Mouse (Mus musculus) 3T3-L1 (cell line): ENCODE measurements at regions not wholly inside any gene's neighbourhood (a gene's known extent, or its start where the extent isn't known, plus 50 kb on each side); places are given as distances from the start of the nearest gene placed in this dataset.

ENCODE experiments used
- DNase-seq: peaks from one replicate; pipeline ENCODE4 v3.0.0-alpha.2; 2015; ENCODE audit warnings: low read depth, low spot score

DNA sequence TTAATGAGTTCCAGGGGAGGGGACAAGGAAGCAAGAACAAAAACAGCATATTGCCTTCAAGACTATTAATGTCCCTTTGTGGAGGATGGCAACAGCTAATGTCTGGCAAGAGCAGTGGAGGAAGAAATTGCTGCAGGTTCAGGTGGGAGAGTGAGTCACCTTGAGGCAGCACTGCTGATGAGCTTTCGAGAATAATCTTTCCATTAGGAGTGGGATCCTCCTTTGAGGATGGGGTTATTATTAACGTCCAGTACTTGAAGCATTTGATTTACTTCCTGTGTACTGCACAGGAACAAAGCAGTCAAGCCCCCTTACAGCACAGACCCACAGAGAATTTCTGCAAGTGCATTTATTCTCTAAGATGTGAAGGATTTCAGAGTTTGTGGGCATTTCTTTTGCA is 671.2 kb upstream of the Stxbp6 start:
- no peak for DNase-seq

DNA sequence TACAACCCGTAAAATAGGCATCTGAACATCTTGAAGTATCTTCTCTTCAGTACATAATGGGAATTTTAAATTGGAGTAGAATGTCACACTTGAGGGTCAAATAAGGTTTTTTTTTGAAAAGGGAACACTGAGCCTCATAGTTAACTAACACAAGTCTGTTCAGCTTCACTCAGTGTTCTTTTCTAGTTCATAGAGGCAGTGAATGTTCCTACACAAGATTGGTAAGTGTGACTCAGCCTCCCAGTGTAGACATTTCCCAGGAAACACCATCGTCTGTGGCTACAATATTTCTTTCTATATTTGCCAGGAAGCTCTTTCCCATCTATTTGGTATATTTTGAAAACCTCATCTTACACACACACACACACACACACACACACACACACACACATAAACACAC is 670.1 kb upstream of the Stxbp6 start:
- DNase-seq: no peak

DNA sequence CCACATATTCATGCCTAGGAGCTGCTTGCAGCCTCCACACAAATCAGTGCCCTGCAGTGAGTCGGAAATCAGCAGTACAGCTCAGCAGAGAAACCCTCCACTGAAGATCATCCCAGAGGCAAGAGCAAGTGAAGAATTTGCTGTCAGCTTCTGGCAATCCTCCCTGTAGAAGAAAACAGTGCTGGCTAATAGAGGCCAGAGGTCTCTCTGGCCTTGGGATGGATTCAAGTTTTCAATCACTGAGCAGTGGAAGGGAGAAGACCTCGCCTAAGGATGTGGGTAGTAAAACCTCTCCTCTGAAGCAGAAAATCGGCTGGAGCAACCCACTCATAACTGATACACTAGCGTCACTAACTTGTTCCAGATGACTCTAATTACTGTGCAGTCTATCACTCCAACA is 659.2 kb upstream of the Stxbp6 start:
- DNase-seq: peak; percentile 51

DNA sequence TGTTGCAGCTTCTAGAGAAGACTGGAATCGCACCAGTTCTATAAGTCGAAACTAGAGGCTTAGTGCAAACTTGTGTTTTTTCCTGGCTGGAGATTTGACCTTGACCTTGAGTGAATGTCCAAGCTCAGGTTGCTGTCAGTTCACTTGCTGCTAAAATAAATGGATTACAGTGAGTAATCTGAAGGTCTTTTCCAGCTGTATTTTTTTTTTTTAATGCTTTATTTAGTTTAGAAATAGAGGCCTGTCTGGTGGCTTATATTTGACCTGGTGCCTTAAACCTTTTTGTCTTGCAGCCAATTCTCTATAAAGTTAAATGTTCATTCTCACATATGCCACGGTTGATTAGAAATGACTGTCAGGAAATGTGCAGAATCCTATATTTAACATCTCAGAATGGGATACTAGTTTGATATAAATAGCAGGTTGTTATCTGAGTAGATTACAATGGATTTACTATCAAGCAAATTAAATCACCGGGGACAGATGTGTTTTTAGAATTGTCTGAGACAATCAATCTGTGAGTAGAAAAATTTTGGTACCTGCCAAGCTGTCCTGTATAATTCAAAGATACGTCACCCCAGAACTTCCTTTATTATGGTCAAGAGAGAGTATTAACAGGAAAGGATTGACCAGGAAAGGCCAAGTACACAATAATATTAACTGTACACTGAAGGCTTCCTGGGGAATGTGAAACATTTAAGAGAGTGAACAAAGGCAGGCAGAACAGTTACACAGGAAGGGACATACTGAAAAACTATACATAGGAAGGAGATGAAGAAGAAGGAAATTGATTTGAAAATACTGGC is 650.3 kb upstream of the Stxbp6 start:
- no peak for DNase-seq

DNA sequence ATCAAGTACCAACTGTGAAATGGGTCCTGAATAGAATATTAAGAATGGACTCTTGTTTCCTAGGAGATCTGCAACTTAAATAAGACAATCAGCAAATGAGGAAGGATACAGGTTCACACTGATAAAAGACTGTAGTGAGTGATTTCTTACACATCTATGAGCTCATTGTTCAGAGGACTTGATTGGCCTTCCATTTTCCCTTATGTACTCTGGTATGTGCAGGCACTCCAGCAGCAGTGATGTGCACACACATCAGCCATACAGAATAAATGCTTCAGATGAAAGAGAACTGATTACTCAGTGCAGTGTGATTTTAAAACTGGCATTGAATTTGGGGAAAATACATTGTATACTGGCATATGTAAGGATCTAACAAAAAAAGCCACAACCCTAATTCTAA is 636.8 kb upstream of the Stxbp6 start:
- no peak for DNase-seq

DNA sequence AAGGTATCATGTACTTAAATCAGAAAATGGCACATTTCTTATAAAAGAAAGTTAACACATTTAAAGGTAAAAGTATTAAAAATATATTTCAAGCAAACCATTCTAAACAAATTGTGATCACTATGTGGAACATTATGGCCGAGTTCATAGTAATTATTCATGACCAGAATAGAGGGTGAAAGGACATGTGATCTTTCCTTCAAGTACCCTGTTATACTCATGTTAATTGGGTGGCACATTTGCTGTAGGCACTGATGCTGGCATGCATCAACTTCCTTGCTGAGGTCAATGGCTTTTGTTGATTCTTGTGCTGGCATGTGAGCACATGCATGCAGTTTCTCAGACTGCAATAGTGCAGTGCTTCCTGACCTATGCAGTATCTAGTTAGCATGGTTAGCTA is 636.3 kb upstream of the Stxbp6 start:
- no peak for DNase-seq

DNA sequence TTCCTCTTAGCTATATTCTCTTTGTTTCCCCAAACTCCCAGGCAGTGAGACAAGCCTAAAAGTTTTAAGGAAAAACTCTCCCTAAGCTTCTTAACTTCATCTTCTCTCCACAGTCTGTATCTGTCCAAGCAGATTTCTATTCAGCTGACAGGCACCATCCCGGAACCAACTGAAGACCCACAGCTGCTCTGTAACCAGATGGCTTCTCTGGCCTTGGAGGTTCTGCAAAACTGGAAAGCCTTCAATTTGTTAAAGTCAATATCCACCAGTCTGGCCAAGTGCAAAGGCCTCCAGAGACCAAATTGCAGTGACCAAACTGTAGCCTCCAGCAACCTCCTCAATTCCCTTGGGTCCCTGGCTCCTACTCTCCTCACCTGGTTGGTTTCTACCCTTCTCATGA is 614.8 kb upstream of the Stxbp6 start:
- DNase-seq: no peak

DNA sequence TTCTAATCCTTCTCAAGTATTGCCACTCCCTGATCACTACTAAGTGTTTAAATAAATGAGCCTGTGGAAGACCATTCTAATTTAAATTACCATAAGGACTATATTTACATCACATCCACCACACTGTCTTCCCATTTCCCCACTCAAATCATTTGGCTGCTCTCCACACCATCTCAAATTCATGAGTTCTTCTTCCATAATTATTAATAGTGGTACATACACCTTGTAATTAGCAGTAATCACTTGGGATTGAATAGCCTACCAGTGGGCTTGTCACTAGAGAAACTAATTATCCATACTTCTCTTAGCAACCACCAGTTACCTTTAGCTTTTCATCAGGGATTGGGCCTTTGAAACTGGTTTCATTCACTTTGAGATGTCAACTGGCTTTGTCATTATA is 612.3 kb upstream of the Stxbp6 start:
- no peak for DNase-seq

DNA sequence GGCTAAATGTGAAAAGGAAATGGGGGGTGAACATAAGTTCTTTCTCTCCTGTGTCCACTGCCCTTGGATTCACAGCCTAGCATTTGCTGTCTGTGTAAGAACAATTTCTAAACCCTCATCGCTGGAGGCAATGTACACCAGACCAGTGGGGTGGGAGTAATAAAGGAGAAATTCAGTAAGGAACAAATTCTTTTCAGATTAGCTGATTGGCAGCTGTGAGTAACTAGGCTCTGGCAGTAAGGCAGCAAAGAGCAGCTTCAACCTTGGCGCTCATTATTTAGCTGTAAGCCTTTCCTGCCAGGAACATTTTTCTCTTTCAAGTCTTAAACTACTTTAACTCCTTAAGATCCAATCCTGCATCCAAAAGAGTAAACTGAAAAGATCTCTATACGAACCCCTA is 597.9 kb upstream of the Stxbp6 start:
- DNase-seq: no peak

DNA sequence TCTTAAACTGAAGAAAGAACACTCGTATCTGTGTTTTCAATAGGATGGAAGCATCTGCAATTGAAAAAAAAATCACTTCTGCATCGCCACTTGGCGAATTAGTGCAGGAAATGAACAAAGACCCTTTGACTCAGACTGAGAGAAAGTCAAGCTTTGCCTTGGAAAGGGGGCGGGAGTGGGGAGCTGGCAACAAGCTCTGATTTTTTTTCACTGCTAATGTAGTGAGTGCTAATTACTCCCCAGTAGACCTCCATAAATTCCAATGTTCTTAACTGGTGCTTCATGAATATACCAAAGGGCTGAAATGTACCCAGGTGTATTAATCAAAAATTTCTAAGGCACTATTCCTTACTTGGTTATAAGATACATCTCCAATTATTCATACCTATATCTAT is 597.0 kb upstream of the Stxbp6 start:
- DNase-seq: no peak

DNA sequence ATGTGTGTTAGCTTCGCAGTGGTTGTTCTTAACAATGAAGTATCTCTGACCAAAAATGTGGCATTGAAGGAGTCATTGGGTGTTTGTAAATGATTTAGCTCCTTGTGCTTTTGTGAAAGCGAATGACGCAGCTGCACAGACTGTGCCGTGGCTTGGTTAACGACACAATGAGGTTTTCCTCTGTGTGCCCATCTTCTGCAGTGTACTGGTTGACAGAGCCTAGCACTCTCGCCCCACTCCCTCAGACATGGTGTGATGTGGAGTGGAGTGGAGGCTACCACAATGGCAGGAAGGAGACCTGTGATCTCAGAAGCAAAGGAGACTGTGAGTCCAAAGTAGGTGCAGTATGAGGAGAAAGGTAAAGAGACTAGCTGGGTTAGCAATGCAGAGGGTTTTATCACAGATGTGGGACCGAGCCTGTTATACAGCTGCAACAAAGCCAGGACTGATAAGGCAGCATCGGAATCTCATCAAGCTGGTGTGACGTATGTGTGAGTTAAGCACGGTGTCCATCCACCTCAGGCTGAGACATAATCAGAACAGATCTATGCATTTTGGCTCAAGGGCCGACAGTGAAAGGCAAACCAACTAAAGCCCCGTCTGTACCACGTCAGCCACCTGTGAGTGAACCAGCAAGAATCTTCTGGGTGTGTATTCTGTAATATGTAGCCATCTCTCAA is 596.5 kb upstream of the Stxbp6 start:
- no peak for DNase-seq

DNA sequence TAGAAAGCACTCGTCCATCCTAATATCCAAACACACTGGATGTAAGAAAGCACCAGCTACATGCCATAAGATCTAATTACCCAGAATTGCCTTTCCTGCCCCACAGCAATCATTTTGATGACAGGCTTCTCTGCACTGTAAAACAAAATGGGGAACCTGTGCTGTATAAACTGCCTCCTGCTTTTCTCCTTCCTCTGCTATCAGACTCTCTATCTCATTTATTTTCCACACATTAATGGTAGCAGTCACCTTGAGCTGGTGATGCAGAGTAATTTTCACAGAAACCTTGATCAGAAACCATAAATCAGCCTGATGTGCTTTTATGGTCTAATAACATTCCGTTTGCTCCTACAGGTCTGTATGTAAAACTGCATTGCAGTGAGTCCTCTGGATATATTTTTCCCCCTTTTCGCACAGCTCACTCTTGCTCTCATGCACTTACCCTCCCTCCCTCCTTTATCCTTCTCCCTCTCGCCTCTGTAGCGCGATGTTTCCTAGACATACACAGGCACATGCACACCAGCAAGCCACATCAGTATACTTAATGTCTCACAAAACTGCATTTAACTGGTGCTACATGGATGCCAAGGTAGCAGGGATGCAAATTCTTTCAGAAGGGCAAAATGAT is 595.9 kb upstream of the Stxbp6 start:
- no peak for DNase-seq

DNA sequence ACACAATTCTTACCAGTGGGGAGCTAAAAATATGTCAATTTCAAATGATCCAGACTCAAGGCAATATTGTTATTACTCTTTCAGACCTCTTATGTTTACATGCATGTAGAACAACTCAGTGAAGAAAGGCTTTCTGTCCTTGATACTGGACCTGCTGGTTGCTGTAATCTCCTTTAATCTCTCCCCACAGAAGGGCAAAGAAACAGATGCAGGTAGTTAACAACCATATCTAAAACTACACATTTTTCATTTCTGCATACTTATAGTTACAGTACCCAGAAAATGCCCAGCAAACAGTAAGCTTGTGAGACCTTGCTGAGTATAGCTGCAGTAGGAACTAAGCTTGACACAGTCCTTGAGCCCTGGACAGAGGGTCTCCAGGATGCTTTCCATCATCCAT is 585.1 kb upstream of the Stxbp6 start:
- no peak for DNase-seq

DNA sequence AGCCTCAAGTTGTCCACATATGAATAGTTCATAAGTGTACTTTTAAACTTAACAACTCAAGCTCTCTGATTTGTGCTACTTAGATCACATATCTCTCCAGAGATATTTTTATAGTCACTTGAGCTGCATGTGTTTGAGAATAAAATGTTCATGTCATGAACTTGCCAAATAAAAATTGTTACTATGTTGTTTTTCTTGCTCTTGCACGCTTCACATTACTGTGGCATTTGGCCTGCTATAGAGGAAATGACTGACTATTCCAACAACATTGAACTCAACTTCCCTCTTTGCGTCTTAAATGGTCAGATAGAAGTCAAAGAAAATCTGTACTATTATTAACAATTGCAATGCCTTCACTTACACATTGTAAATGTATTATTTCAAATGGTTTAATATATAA is 582.1 kb upstream of the Stxbp6 start:
- DNase-seq: no peak

DNA sequence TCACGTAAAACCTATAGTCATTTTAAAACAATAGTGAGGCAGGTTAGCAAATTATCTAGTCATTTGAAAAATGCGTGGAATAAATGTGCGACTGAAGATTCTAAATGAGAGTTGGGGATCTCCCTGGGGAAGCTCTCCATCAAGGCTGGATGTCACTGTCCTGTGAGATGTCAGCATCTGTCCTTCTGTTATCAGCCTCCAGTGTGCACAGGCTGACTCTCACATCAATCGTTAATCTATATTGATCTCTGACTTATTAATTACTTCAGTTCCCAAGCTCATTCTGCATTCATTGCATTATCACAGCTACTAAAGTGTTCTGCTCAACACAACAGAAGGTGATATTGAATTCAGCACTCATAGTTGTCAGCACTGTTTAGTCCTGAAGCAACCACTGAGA is 574.1 kb upstream of the Stxbp6 start:
- no peak for DNase-seq

DNA sequence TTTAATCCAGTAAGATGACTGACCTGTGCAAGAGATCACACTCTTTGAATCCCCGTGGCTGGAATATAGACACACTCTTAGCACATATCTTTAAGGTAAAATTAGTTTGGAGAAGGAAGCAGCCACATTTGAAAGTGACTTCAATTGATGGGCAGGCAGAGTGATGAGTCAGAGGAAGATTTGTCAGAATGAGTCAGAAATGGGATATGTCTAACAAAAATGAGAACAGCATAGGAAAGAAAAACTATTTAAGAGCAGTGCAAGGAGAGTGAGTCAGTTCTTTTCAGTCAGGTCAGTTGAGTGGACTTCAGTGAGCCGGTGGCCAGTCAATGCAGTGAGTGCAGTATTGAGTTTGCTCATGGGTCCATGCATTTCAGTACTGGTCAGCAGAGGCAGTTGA is 569.7 kb upstream of the Stxbp6 start:
- DNase-seq: peak; percentile 45

DNA sequence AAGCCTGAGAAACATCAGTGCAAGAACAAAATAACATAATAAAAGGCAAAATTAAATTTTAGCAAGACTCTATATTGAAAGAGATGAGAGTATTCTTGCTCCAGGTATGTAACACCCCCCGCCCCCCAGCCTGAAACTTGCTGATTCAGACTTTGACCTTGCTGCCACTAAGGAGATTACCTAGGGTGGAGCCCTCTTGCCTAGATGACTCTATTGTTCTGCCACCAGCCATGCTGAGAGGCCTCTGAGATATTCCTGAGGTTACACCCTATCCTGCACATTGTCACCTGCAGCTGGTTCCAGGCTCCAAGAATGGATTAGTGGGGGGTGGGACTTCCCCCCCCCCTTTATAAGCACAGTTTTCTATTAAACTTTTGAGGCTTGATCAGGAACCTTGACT is 548.3 kb upstream of the Stxbp6 start:
- no peak for DNase-seq

DNA sequence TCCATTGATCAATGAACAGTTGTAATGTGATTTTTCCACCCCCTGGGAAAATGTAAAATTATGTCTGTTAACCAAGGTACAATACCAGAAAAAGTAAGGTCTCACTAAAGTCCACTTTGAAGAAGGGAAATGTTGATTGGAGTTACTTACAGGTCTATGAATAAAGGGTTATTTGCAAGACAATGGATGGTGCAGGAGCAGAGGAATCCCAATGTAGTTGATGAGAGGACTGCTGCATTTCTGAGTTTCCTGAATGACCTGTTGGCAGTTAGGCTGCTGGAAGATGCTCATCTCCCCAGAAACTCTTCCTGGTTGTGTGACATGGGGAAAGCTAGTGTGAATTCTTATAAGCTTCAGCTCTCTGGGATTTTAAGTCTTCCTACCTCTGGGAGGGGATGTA is 545.5 kb upstream of the Stxbp6 start:
- no peak for DNase-seq

DNA sequence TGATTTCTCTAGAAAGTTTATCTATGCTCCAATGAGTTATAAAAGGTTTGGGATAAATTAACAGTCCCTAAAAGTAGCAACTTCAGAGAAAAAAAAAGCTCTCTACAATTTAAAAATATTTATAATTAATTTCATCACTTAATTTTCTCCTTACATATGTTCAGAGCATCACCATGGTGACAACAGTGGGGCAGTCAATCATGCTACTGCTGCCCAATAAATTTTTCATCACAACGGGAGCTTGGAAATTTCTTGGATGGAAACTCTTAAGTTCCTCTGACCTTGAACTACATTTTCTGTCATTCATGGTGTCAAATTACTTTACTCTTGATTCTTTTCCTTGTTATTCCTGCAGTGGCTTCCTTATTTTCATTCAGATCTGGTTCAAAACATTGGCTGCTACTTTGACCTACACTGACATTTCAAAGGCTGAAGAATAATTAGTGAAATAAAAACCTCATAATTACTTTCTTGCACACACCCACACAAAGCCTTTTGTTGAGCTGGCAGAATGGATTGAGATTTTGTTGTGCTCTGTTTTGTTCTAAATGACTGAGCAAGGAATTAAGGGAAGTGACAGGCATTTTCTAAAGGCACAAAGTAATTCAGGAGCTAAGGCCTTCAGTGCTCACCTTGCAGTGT is 540.1 kb upstream of the Stxbp6 start:
- no peak for DNase-seq

DNA sequence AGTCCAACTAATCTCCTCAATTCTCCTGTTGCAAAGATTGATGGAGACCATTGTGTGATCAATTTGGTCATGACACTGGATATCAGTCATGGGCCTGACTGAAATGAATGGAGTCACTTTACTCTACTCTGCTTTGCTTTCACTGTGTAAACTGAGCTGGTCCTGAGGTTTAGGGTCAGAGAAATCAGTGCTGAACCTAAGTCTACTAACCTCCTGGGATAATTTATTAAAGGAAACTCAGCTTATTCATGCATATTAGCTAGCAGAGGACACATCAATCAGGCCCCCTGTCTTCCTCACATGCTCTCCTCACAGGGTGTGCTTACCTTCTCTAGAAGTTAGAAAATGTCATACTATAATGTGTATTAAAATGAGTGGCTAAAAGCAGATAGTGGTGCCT is 539.6 kb upstream of the Stxbp6 start:
- DNase-seq: no peak

DNA sequence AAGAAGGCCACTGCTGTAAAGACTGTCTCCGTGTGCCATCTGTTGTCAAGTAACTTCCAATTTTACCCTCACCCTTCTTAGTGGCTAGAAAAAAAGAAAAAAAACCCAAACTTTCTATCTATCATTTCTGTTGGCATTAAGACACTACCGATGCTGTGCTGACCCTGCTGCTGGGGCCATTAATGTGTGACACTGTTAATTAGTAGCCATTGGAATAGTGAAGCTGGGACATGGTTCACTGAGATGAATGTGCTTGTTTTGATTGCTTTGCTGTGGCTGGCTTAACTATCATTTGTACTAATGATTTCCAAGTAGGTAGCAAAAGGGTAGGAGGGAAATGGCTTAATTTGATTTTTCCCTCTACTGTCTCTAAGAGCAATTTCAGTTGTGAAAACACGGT is 524.9 kb upstream of the Stxbp6 start:
- no peak for DNase-seq

DNA sequence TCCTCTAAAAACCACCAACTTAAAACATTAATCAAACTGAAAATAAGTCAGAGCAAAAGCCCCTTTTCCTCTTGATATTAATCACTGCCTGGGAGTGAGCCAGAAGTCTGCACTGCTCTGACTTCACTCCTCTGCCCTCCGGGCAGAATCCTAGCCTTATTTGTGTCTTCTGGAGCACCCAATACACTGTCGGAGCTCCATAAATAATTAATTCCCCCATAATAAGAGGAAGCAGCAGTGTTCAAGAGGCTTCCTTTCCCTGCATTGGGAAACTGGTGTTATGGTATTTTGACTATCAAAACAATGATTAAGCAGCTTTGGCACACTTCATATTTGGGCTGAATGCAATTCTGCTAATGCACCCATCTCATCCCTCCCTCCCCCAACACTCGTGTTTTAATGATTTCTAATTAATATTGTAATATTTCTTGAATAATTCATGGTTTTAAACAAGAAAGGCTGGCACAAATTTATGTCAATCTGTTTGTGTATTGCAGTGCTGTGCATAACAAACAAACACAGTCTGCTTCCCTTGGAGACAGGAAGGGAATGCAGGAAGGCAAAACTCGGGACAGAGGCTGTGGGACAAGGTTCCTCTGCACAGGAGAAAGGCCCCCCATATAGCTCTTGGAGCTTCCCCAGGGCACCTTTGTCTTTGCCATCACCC is 523.5 kb upstream of the Stxbp6 start:
- peak; percentile 6 for DNase-seq
